Mouse (Mus musculus): ENCODE data around the gene H2afy. TPM values are rescaled to one million over a fixed set of nuclear protein-coding genes. Genes with fewer than 3 reads are reported as not detected.

H2afy gene
- total RNA-seq, 2 experiments from 2014 or later, result 121 to 122 TPM

DNA sequence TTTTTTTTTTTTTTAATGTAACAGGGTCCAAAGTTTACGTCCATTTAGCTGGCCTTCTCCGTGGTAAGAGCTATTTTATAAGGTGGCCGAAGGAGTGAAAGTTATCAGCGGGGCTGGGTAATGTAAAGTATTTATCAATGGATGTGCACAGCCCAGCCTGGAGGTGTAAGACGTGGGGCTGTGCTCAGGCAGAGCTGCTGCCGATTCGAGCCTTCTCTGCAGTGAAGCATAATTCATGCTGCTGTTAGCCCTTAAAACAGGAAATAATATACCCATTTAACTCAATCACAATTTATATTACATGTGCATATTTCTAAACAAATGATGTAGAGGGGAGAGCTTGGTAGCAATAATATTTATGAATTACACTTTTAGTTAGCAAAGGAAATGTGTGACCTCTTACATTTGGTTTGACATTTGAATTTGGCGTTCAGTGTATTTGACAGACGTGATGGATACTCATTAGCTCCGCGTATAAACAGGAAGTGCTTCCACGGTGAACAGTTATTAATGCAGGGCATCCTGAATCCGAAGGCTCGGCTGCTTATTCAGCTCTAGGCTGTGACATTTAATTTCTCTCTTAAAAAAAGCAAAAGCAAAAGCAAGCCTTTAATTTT is 111.6 kb downstream of the H2afy start:
- no peak for DNase-seq (ENCODE audit: low spot score in 2 of 2)

Other genes starting within 250 kb of the H2afy start
- 1 to 10 TPM; 2.2 to 3.0 TPM for gene Tifab, start 42.5 kb upstream of the H2afy start, total RNA-seq (2021)
- gene Neurog1, start 115.8 kb upstream of the H2afy start, total RNA-seq (2021), result not detected
- 10 to 100 TPM; 60.1 to 60.7 TPM for gene Cxcl14, start 160.2 kb upstream of the H2afy start, total RNA-seq (2021)

All from adrenal gland, adult 18-20 months (tissue).